Mouse (Mus musculus) forebrain, embryonic 14.5 days (tissue): ENCODE measurements around the gene Srgap1. TPM values are rescaled to one million over a fixed set of nuclear protein-coding genes. Genes with fewer than 3 reads are reported as not detected.

Experiments
- ATAC-seq: fragments of 200-750 bp; cut with Nextera tagmentation; 2 replicates; pipeline ENCODE4 v1.8.0; 2017; ENCODE audit warnings: mild to moderate bottlenecking, moderate library complexity
- DNase-seq: peaks from one replicate; pipeline ENCODE4 v3.0.0-alpha.2; 2015; ENCODE audit warnings: low spot score
- H3K27ac ChIP-seq: fragments of 300-500 bp; sonication (generic); 2 replicates; pipeline ENCODE4 v1.5.1; 2014; ENCODE audit warnings: low read depth, mild to moderate bottlenecking, control low read depth, low read length, moderate library complexity
- H3K27me3 ChIP-seq: fragments of 300-500 bp; sonication (generic); replicated peaks from 2 replicates; pipeline ENCODE4 v1.6.1; 2014; ENCODE audit warnings: low read length, control low read depth, mixed read lengths; ENCODE audit not compliant: control insufficient read depth, insufficient read depth
- H3K36me3 ChIP-seq: fragments of 300-500 bp; sonication (generic); 2 replicates; pipeline ENCODE4 v1.6.1; 2014; ENCODE audit warnings: low read length, control low read depth; ENCODE audit not compliant: control insufficient read depth, insufficient read depth
- H3K4me1 ChIP-seq: fragments of 300-500 bp; sonication (generic); 2 replicates; pipeline ENCODE4 v1.6.1; 2014; ENCODE audit warnings: antibody characterized with exemption, low read length, control low read depth; ENCODE audit not compliant: control insufficient read depth, insufficient read depth
- H3K4me2 ChIP-seq: fragments of 300-500 bp; sonication (generic); 2 replicates; pipeline ENCODE4 v1.6.1; 2014; ENCODE audit warnings: mild to moderate bottlenecking, control low read depth, low read length
- H3K4me3 ChIP-seq: fragments of 300-500 bp; sonication (generic); 2 replicates; pipeline ENCODE4 v1.5.1; 2014; ENCODE audit warnings: low read depth, low read length, control low read depth
- H3K9ac ChIP-seq: fragments of 300-500 bp; sonication (generic); 2 replicates; pipeline ENCODE4 v1.6.1; 2014; ENCODE audit warnings: mild to moderate bottlenecking, low read length, control low read depth, moderate library complexity
- H3K9me3 ChIP-seq: fragments of 300-500 bp; sonication (generic); replicated peaks from 2 replicates; pipeline ENCODE4 v1.6.1; 2016; ENCODE audit warnings: low read length, control low read depth, mixed read lengths; ENCODE audit not compliant: control insufficient read depth
- WGBS: fragments of 180-500 bp; shearing (Covaris S2); extraction: QIAGEN DNeasy Blood & Tissue Kit; methylation state at CpG from one replicate; pipeline ENCODE4 v1.1.7; 2014; 5-methylcytosine and 5-hydroxymethylcytosine counted together
- polyA plus RNA-seq: library from polyadenylated mRNA; unstranded; fragments of >200 nt; fragmentation: Nextera tagmentation; extraction: Ambion mirVana; gene quantifications from 2 replicates; pipeline ENCODE4 v1.2.1, GENCODE M21; 2014

Gene Srgap1
- polyA plus RNA-seq, 1 experiment from 2014 or later, result 15.3 TPM

DNA sequence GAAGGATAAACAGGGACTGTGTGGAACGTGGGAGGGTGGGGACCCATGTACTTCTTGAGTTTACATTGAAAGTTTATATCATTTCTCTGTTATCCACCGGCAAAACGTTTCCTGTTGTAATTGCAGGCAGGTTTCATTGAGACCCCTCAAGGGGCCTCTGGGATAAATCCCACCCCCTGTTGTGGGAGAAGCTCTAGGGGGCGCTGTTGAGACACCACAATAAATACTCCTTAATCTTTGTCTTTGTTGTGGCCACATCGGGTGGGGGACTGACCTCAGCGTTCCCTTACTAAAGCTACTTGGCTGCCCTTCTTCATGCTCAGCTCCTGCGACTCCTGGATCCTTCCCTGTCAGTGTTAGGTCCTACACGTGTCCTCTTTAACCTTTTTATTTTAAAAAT, 288.0 kb downstream of the Srgap1 start:
- H3K27me3 ChIP-seq, result no peaks in the 10 kb centered on the region
- H3K36me3 ChIP-seq, result no peaks in the 10 kb centered on the region
- no peak overlapping the region for H3K4me3 ChIP-seq
- H3K4me2 ChIP-seq, result no peak overlapping the region
- H3K9ac ChIP-seq, result no peak overlapping the region
- WGBS, result 46% methylated on average over 8 of the region's 8 CpGs
- no peaks in the 10 kb centered on the region for H3K9me3 ChIP-seq
- H3K4me1 ChIP-seq, result no peaks in the 10 kb centered on the region
- DNase-seq (peak; percentile 16), ATAC-seq (no peak)
- H3K27ac ChIP-seq, result no peak overlapping the region

DNA sequence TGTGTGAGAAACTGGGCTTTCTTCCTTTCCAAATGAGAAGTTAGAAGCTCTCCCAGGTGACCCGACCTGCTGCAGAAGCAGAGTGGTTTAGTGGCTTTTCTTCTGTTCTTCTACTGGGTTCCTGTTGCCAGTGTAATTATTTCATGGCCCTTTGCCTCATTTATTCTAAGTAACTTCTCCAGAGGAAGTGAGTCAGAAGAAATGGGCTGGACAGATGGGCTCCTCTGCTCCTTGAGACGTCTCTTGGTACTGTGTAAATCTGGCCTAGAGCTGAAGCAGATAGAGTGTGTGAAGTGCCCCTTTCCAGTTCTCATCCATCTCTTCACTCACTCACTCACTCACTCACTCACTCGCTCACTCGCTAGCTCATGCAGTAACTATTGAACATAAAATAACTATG, 290.4 kb downstream of the Srgap1 start:
- no peaks in the 10 kb centered on the region for H3K4me1 ChIP-seq
- no peak overlapping the region for H3K4me2 ChIP-seq
- 0 out of 2 replicates have a peak, but pooled peaks cover 5% of the 10 kb centered on the region for H3K36me3 ChIP-seq
- no peak for DNase-seq
- ATAC-seq, result no peak
- no peak overlapping the region for H3K27ac ChIP-seq
- WGBS, result 82% methylated on average over 4 of the region's 4 CpGs
- no peak overlapping the region for H3K9ac ChIP-seq
- no peaks in the 10 kb centered on the region for H3K27me3 ChIP-seq
- H3K4me3 ChIP-seq, result no peak overlapping the region
- H3K9me3 ChIP-seq, result no peaks in the 10 kb centered on the region

DNA sequence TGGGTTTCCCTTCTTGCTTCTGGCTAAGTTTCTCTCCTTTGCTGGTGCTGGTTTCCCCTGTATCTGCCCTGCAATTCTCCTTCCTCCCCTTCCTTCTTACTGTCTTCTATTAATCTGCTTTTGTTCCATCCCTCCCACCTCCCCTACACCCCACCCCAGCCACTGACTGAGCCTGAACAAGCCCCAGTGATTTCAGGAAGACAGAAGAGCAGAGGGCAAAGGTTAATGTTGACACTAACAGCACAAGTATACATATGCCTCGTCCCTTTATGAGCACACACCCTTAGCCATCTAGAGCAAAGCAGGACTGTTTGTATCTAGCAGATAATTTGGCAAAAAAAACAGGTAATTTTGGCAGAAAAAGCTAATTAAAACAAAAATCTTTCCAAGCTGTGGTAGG, 291.3 kb downstream of the Srgap1 start:
- no peak for DNase-seq
- H3K9ac ChIP-seq, result no peak overlapping the region
- no peaks in the 10 kb centered on the region for H3K4me1 ChIP-seq
- no peaks in the 10 kb centered on the region for H3K9me3 ChIP-seq
- no peaks in the 10 kb centered on the region for H3K27me3 ChIP-seq
- H3K36me3 ChIP-seq, result 0 out of 2 replicates have a peak, but pooled peaks cover 9% of the 10 kb centered on the region
- WGBS, result 55% methylated on average over 1 of the region's 1 CpGs
- ATAC-seq, result no peak
- H3K4me2 ChIP-seq, result no peak overlapping the region
- no peak overlapping the region for H3K27ac ChIP-seq
- no peak overlapping the region for H3K4me3 ChIP-seq

DNA sequence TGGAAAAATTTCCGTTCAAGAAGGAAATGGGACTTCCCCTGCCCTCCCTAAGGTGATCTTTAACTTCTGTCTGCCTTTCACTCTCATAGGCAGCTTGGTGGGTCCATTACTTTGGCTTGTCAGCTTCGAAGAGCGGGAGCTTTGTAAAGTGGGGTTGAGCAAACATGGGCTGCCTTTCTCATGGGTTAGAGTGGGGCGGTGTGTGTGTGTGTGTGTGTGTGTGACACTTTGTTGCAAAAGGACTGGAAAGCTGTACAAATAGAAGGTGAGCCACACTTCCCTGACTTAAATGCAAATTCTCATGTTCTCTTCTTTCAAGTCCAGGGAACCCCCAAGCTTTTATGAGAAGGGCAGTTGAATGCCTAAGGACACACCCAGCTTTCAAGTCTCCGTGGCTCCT, 292.9 kb downstream of the Srgap1 start:
- Histone ChIP-seq H3K27me3 (no peaks in the 10 kb centered on the region), H3K36me3 (0 out of 2 replicates have a peak, but pooled peaks cover 9% of the 10 kb centered on the region), H3K4me3 (no peak overlapping the region), H3K4me2 (no peak overlapping the region), H3K27ac (no peak overlapping the region), H3K9me3 (no peaks in the 10 kb centered on the region), H3K9ac (no peak overlapping the region), H3K4me1 (no peaks in the 10 kb centered on the region)
- no peak for DNase-seq
- WGBS, result 89% methylated on average over 5 of the region's 5 CpGs
- ATAC-seq, result no peak

DNA sequence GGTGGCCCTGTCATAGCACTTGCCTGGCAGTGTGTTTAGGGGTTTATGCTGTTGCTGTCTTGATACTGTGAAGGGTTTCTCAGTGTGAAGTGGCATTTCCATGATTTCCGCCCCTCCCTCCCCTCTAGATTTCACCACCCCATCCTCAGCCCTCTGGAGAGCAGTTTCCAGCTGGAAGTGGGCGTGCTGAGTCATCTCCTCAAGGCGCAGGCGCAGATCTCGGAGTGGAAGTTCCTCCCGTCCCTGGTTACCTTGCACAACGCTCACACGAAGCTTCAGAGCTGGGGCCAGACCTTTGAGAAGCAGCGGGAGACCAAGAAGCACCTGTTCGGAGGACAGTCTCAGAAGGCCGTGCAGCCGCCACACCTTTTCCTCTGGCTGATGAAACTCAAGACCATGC, 296.9 kb downstream of the Srgap1 start:
- peaks cover 32% of the 10 kb centered on the region for H3K36me3 ChIP-seq
- DNase-seq, result no peak
- H3K4me3 ChIP-seq, result no peak overlapping the region

DNA sequence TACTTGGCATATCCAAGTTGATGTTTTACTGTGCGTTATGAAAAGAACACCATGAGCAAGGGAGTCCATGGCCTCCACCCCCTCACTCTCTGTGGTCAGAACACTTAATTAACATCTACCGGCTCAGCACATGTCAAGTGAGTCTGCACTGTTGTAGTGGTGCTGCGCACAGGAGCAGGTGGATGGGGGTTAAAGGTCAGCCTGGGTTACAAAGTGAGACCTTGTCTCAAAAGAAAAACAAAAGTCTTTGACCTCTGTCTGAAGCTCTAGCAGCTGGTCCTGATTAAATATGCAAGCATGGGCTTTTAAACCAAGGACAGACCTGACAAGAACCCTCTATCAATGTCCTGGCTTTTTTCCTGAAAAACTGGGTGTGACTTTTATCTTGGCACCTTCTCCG, 304.8 kb downstream of the Srgap1 start:
- H3K9ac ChIP-seq, result no peak overlapping the region
- no peaks in the 10 kb centered on the region for H3K9me3 ChIP-seq
- H3K27ac ChIP-seq, result no peak overlapping the region
- H3K4me1 ChIP-seq, result peaks cover 4% of the 10 kb centered on the region; the same call in 1 of the 2 replicates
- no peak overlapping the region for H3K4me2 ChIP-seq
- DNase-seq (no peak), ATAC-seq (no peak)
- peaks cover 14% of the 10 kb centered on the region; the same call in 1 of the 2 replicates for H3K36me3 ChIP-seq
- no peak overlapping the region for H3K4me3 ChIP-seq
- H3K27me3 ChIP-seq, result no peaks in the 10 kb centered on the region
- 67% methylated on average over 4 of the region's 4 CpGs for WGBS

More for the DNA sequence above, 296.9 kb downstream of the Srgap1 start:
- Histone ChIP-seq H3K9me3 (no peaks in the 10 kb centered on the region), H3K27me3 (no peaks in the 10 kb centered on the region), H3K27ac (no peak overlapping the region), H3K4me1 (no peaks in the 10 kb centered on the region), H3K4me2 (no peak overlapping the region), H3K9ac (no peak overlapping the region)
- ATAC-seq, result no peak
- WGBS, result 93% methylated on average over 12 of the region's 12 CpGs

DNA sequence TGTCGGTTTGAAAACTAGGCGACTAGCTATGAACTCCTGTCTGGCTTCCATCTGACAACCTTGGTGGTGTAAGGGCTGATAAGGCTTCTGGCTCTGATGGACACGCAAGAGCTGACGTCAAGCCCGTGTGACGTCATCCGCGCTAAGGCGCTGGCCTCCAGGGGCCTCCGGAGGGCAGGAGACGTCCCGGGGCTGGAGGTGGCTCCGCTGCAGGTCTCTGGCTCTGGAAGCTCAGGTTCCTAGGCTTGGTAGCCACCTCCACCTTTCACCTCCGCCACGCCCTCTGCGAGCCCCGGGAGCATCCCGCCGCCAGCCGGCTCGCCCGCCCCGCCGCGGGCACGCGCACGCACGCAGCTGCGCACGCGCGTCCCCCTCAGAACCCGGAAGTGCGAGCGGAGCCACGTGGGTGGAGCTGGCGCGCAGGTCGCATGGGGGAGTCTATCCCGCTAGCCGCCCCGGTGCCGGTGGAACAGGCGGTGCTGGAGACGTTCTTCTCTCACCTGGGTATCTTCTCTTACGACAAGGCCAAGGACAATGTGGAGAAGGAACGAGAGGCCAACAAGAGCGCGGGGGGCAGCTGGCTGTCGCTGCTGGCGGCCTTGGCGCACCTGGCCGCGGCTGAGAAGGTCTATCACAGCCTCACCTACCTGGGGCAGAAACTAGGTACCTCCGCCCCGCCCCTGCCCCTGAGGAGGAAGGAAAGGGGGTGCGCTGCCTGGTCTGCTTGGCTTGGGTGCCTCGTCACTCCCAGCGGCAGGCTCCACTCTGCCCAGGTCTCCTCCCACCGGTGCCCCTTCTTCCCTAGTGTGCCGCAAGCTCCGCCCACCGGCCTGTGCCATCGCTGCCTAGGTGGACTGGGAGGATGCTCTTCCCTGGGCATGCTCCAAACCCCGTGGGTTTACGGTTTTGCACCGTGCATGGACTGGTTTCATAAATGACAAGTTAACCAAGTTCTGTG, 307.3 kb downstream of the Srgap1 start, which contains the start of gene BC048403:
Gene BC048403 (plus strand): TSS at position 390 of the 958 bp plus-strand sequence.
- peak within 1 kb of the TSS; percentile 69 for H3K9ac ChIP-seq
- ATAC-seq, result peak; percentile 93
- DNase-seq, result peak; percentile 88
- no peaks in the 10 kb centered on the region for H3K9me3 ChIP-seq
- H3K36me3 ChIP-seq, result no peaks in the 10 kb centered on the region
- WGBS, result under 1% methylated on average over 68 of the region's 68 CpGs
- peak within 1 kb of the TSS; percentile 45; the same call in 1 of the 2 replicates for H3K27ac ChIP-seq
- peak within 1 kb of the TSS; percentile 89 for H3K4me2 ChIP-seq
- peaks cover 4% of the 10 kb centered on the region; the same call in 1 of the 2 replicates for H3K4me1 ChIP-seq
- no peaks in the 10 kb centered on the region for H3K27me3 ChIP-seq
- peak within 1 kb of the TSS; percentile 76 for H3K4me3 ChIP-seq

DNA sequence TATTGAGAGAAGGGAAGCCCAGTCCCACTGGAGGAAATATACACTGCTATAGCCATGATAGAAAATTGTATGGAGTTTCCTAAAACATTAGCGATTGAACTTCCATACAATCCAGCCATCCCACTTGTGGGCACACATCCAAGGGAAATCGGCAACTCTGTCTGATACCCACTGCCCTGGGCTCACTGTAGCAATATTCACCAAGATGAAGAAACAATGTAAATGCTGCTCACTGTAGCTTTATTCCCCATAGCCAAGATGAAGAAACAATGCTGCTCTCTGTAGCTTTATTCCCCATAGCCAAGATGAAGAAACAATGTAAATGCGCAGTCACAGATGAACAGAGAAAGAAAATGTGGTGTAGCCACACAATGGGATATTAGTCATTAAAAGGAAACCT, 309.9 kb downstream of the Srgap1 start:
- no peak overlapping the region for H3K27ac ChIP-seq
- DNase-seq (no peak), ATAC-seq (no peak)
- no peaks in the 10 kb centered on the region for H3K36me3 ChIP-seq
- H3K4me1 ChIP-seq, result peaks cover 4% of the 10 kb centered on the region; the same call in 1 of the 2 replicates
- H3K4me3 ChIP-seq, result no peak overlapping the region
- H3K27me3 ChIP-seq, result no peaks in the 10 kb centered on the region
- H3K9me3 ChIP-seq, result no peaks in the 10 kb centered on the region
- 90% methylated on average over 3 of the region's 3 CpGs for WGBS
- H3K9ac ChIP-seq, result no peak overlapping the region
- no peak overlapping the region for H3K4me2 ChIP-seq

DNA sequence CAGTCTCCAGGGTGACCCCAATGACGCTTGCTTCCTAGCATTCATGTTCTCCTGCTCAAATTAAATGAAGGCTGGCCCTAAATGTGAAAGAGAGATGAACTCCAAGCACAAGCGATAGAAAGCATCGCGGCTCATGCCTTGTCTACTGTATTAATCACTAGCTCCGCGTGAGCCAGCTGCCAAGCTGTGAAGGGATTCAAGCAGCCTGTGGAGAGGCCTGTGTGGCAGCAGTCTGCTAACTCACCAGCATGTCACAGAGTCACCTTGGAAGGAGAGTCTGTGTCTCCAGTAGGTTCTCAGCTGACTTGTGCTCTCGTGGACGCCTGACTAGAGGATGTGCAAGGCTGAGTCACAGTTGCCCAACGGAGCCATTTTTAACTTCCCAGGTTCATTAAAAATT, 314.6 kb downstream of the Srgap1 start:
- no peaks in the 10 kb centered on the region for H3K36me3 ChIP-seq
- WGBS, result 81% methylated on average over 9 of the region's 9 CpGs
- H3K9me3 ChIP-seq, result no peaks in the 10 kb centered on the region
- H3K27ac ChIP-seq, result no peak overlapping the region
- ATAC-seq (no peak), DNase-seq (peak; percentile 10)
- no peaks in the 10 kb centered on the region for H3K4me1 ChIP-seq
- H3K4me3 ChIP-seq, result no peak overlapping the region
- no peak overlapping the region for H3K9ac ChIP-seq
- H3K27me3 ChIP-seq, result no peaks in the 10 kb centered on the region
- no peak overlapping the region for H3K4me2 ChIP-seq
